Comparison of ENCODE assay signal across 9 mouse cellular contexts in genomic region chr11:50587026-50587425, GRCm38 (mm10). TPM values are rescaled to one million over a fixed set of nuclear protein-coding genes. Genes with fewer than 3 reads are reported as not detected.
DNase-seq lines count a peak whose midpoint lies in the region; ATAC-seq and TF ChIP-seq lines count a peak whose summit lies in the region.
"Had no signal": no experiment of that assay in that cellular context is flagged by ENCODE, and none has a peak within 500 bp of the region (broad histone marks: within the 10 kb centered on the region; RNA-seq: fewer than 3 reads in every experiment).

No protein-coding gene starts in this region.

- peak; percentile 33 for DNase-seq in urinary bladder, postnatal 14 days (ENCODE audit: low spot score)
- no peak for DNase-seq in urinary bladder, postnatal 10 days (ENCODE audit: low spot score)
- DNase-seq in embryo, embryonic 11 days: peak; percentile 56
- peak; percentile 43 for DNase-seq in left cerebral cortex, postnatal 25 days (ENCODE audit: low spot score in 2 of 2)
- peak; percentile 44 for DNase-seq in splenic B cell, adult 2 months (ENCODE audit: low read depth, low spot score)
- no peak for DNase-seq in T-cell, adult 2 months (ENCODE audit: low spot score)

- H3K27ac ChIP-seq in intestine, postnatal 0 days (ENCODE audit: low read depth, low read length): no peak overlapping the region
- no peak overlapping the region for H3K27ac ChIP-seq in intestine, embryonic 16.5 days (ENCODE audit: low read length)

- peak; percentile 74 for TF ChIP-seq CTCF in intestine, postnatal 0 days (IDR thresholded peaks at IDR 0.05; ENCODE audit: low read depth)

- no peaks in the 10 kb centered on the region for H3K36me3 ChIP-seq in intestine, postnatal 0 days (ENCODE audit: control insufficient read depth, insufficient read depth)
- H3K36me3 ChIP-seq in intestine, embryonic 16.5 days (ENCODE audit: control insufficient read depth, insufficient read depth, low read length): no peaks in the 10 kb centered on the region
- H3K36me3 ChIP-seq in splenic B cell, adult 2 months (ENCODE audit: control insufficient read depth, insufficient read depth, low read length, poor library complexity, severe bottlenecking): no peaks in the 10 kb centered on the region

- no peaks in the 10 kb centered on the region for H3K9me3 ChIP-seq in intestine, postnatal 0 days (ENCODE audit: control insufficient read depth)
- H3K9me3 ChIP-seq in intestine, embryonic 16.5 days (ENCODE audit: control insufficient read depth, low read length): no peaks in the 10 kb centered on the region

- H3K4me3 ChIP-seq in intestine, postnatal 0 days (ENCODE audit: low read depth, low read length): no peak overlapping the region
- H3K4me3 ChIP-seq in intestine, embryonic 16.5 days (ENCODE audit: low read length): no peak overlapping the region
- H3K4me3 ChIP-seq: myocyte had no signal

- no peak overlapping the region for H3K9ac ChIP-seq in intestine, postnatal 0 days (ENCODE audit: low read depth, low read length)
- H3K9ac ChIP-seq in intestine, embryonic 16.5 days (ENCODE audit: low read depth, low read length): no peak overlapping the region

- no peak overlapping the region for H3K4me2 ChIP-seq in intestine, postnatal 0 days (replicated peaks; ENCODE audit: low read depth)
- no peak overlapping the region for H3K4me2 ChIP-seq in intestine, embryonic 16.5 days (ENCODE audit: low read depth, low read length)

- no peaks in the 10 kb centered on the region for H3K27me3 ChIP-seq in intestine, postnatal 0 days (replicated peaks; ENCODE audit: control insufficient read depth, insufficient read depth, low read length)
- H3K27me3 ChIP-seq in intestine, embryonic 16.5 days (replicated peaks; ENCODE audit: control insufficient read depth, insufficient read depth, low read length): no peaks in the 10 kb centered on the region
- no peaks in the 10 kb centered on the region for H3K27me3 ChIP-seq in splenic B cell, adult 2 months (ENCODE audit: control insufficient read depth, insufficient read depth, low read length, poor library complexity, severe bottlenecking)

- intact Hi-C loops in left cerebral cortex, postnatal 25 days (cut with DNase I): loop anchor here (5.0 kb wide), 1 partner anchor 145 kb away; no protein-coding TSS in a partner anchor

- no peak for ATAC-seq in intestine, postnatal 0 days
- ATAC-seq in intestine, embryonic 16.5 days: no peak

- H3K4me1 ChIP-seq in intestine, postnatal 0 days (replicated peaks; ENCODE audit: control insufficient read depth, insufficient read depth, low read length): no peaks in the 10 kb centered on the region
- H3K4me1 ChIP-seq in intestine, embryonic 16.5 days (ENCODE audit: control insufficient read depth, insufficient read depth, low read length): no peaks in the 10 kb centered on the region

- WGBS in intestine, postnatal 0 days: 46% methylated on average over 7 of the region's 7 CpGs
- WGBS in intestine, embryonic 16.5 days: 49% methylated on average over 7 of the region's 7 CpGs

RNA-seq across cellular contexts. Expression of gene Adamts2, which starts 14.9 kb away (rescaled TPM):
- polyA plus RNA-seq in intestine, postnatal 0 days (2015; fragmentation: Nextera tagmentation; extraction: Ambion mirVana): 4.6 and 4.8 TPM in 2 replicates
- polyA plus RNA-seq in intestine, embryonic 16.5 days (2015; fragmentation: Nextera tagmentation; extraction: Ambion mirVana): 6.5 and 7.8 TPM in 2 replicates
- 10 to 100 TPM in 1 of 2 experiments, 1 to 10 TPM in 1; 9.7 to 12.4 TPM for total RNA-seq in left cerebral cortex, postnatal 25 days (2021)

Comparison
In these comparisons a context has a peak if more than half of its experiments do, and no peak if none do; other contexts are left out.
1. DNase-seq: peak in urinary bladder, postnatal 14 days (single experiment), embryo, embryonic 11 days (single experiment), left cerebral cortex, postnatal 25 days (2 of 2) and splenic B cell, adult 2 months (single experiment); none in urinary bladder, postnatal 10 days (single experiment) and T-cell, adult 2 months (single experiment).